Mouse (Mus musculus) heart, adult 9 months (tissue): ENCODE measurements at regions not wholly inside any gene's neighbourhood (a gene's known extent, or its start where the extent isn't known, plus 50 kb on each side); places are given as distances from the start of the nearest gene placed in this dataset.
A peak's percentile ranks its signal among the peaks of the same experiment; 100 is the strongest.
"Not testable (repeated sequence)": the region's sequence is repeated elsewhere in the genome, so short reads cannot be mapped to it uniquely, and the experiment has no call there.

Experiments used
- DNase-seq, 2 experiments: peaks; one replicate each; pipeline ENCODE4 v3.0.0; 2022; ENCODE audit warnings: low spot score in 2 of 2

- no peak for DNase-seq
These were observed 212.1 kb upstream of the Tbl1xr1 start for GRCm38 (mm10) chr3:21864391-21864790.

- no peak for DNase-seq
These were observed 210.6 kb upstream of the Tbl1xr1 start for GRCm38 (mm10) chr3:21865856-21866255.

GRCm38 (mm10) chr3:21878396-21878795 is 198.1 kb upstream of the Tbl1xr1 start:
- DNase-seq, result no peak

- DNase-seq, result no peak
These were observed 192.2 kb upstream of the Tbl1xr1 start for GRCm38 (mm10) chr3:21884216-21884615.

GRCm38 (mm10) chr3:21888710-21889109 is 187.7 kb upstream of the Tbl1xr1 start:
- DNase-seq, result no peak

- DNase-seq, result no peak
These were observed 184.5 kb upstream of the Tbl1xr1 start for GRCm38 (mm10) chr3:21891819-21892480.

- no peak for DNase-seq
These were observed 183.5 kb upstream of the Tbl1xr1 start for GRCm38 (mm10) chr3:21892864-21893404.

GRCm38 (mm10) chr3:21895551-21895950 is 180.9 kb upstream of the Tbl1xr1 start:
- no peak for DNase-seq

GRCm38 (mm10) chr3:21898241-21898640 is 178.2 kb upstream of the Tbl1xr1 start:
- DNase-seq, result no peak

- DNase-seq, result no peak
These were observed 170.9 kb upstream of the Tbl1xr1 start for GRCm38 (mm10) chr3:21905384-21906073.

GRCm38 (mm10) chr3:21908828-21909227 is 167.6 kb upstream of the Tbl1xr1 start:
- no peak for DNase-seq

- no peak for DNase-seq
These were observed 166.4 kb upstream of the Tbl1xr1 start for GRCm38 (mm10) chr3:21910080-21910479.

GRCm38 (mm10) chr3:21911071-21911470 is 165.4 kb upstream of the Tbl1xr1 start:
- DNase-seq, result no peak

- no peak for DNase-seq
These were observed 159.1 kb upstream of the Tbl1xr1 start for GRCm38 (mm10) chr3:21917228-21917910.

GRCm38 (mm10) chr3:21918431-21918830 is 158.0 kb upstream of the Tbl1xr1 start:
- DNase-seq, result no peak

- no peak for DNase-seq
These were observed 156.5 kb upstream of the Tbl1xr1 start for GRCm38 (mm10) chr3:21919931-21920330.

GRCm38 (mm10) chr3:21931951-21932350 is 144.5 kb upstream of the Tbl1xr1 start:
- DNase-seq, result no peak

- not testable (repeated sequence) for DNase-seq
These were observed 143.8 kb upstream of the Tbl1xr1 start for GRCm38 (mm10) chr3:21932696-21933095.

GRCm38 (mm10) chr3:21934731-21935271 is 141.7 kb upstream of the Tbl1xr1 start:
- DNase-seq, result peak; percentile 47 to 78

- peak; percentile 94 to 96 for DNase-seq
These were observed 140.7 kb upstream of the Tbl1xr1 start for GRCm38 (mm10) chr3:21935571-21936261.

GRCm38 (mm10) chr3:21936262-21936603 is 140.2 kb upstream of the Tbl1xr1 start:
- no peak for DNase-seq

GRCm38 (mm10) chr3:21936616-21937015 is 139.8 kb upstream of the Tbl1xr1 start:
- no peak for DNase-seq
